Mouse (Mus musculus) CH12.LX (cell line): Measurements from ENCODE around the gene Gid4. TPM values are rescaled to one million over a fixed set of nuclear protein-coding genes. Genes with fewer than 3 reads are reported as not detected.

Experiments
- DNase-seq: peaks from one replicate; pipeline ENCODE4 v3.0.0-alpha.2; 2013; ENCODE audit errors: extremely low read depth
- H3K27ac ChIP-seq: 2 replicates; pipeline ENCODE4 v1.5.1; 2012; ENCODE audit warnings: low read depth, mild to moderate bottlenecking, control low read depth, moderate library complexity; ENCODE audit not compliant: insufficient read depth
- H3K27me3 ChIP-seq: replicated peaks from 2 replicates; pipeline ENCODE3; 2012; ENCODE audit warnings: inconsistent platforms
- H3K36me3 ChIP-seq, 2 experiments: replicated peaks in 1 of 2; 2 replicates each; pipeline versions ENCODE3 to v1.6.1; 2012; ENCODE audit warnings: inconsistent platforms in 1 of 2, low read length in 1 of 2, mild to moderate bottlenecking in 1 of 2, mixed read lengths in 1 of 2, moderate library complexity in 1 of 2; ENCODE audit not compliant: control insufficient read depth in 1 of 2, insufficient read depth in 1 of 2
- H3K4me1 ChIP-seq, 2 experiments: 2 replicates each; pipeline ENCODE4 v1.6.1; 2012; ENCODE audit warnings: inconsistent platforms in 1 of 2, moderate library complexity in 1 of 2; ENCODE audit not compliant: insufficient read depth in 2 of 2, control insufficient read depth in 1 of 2
- H3K4me2 ChIP-seq: 2 replicates; pipeline ENCODE4 v1.6.1; 2012; ENCODE audit warnings: low read depth, mild to moderate bottlenecking, control low read depth; ENCODE audit not compliant: poor library complexity, insufficient read depth, severe bottlenecking
- H3K4me3 ChIP-seq, 3 experiments: fragments of 150-350 bp in 1 of 3; sonication (generic) in 1 of 3; replicated peaks in 1 of 3; 2 replicates each; pipeline versions ENCODE3 to v1.5.1; 2011 to 2012; ENCODE audit warnings: low read depth in 2 of 3, low read length in 2 of 3, mild to moderate bottlenecking in 2 of 3, moderate library complexity in 2 of 3, control low read depth in 1 of 3, improper control_type of control experiment in 1 of 3, inconsistent platforms in 1 of 3, mixed read lengths in 1 of 3; ENCODE audit not compliant: poor library complexity in 1 of 3
- H3K79me2 ChIP-seq: replicated peaks from 2 replicates; pipeline ENCODE4 v1.6.1; 2012; ENCODE audit warnings: mild to moderate bottlenecking, moderate library complexity; ENCODE audit not compliant: control insufficient read depth, poor library complexity, insufficient read depth, severe bottlenecking; ENCODE audit errors: extremely low read depth
- H3K9ac ChIP-seq: 2 replicates; pipeline ENCODE4 v1.6.1; 2012; ENCODE audit warnings: low read depth, mild to moderate bottlenecking, control low read depth, moderate library complexity; ENCODE audit not compliant: insufficient read depth
- H3K9me3 ChIP-seq: replicated peaks from 2 replicates; pipeline ENCODE3; 2012; ENCODE audit warnings: low read length, inconsistent platforms, mixed read lengths
- BHLHE40 ChIP-seq: IDR thresholded peaks from 2 replicates; pipeline ENCODE4 v1.6.1; 2011; ENCODE audit warnings: mild to moderate bottlenecking, low read depth, low read length, improper control_type of control experiment
- CHD2 ChIP-seq: IDR thresholded peaks from 2 replicates; pipeline ENCODE4 v1.6.1; 2011; ENCODE audit warnings: low read length, improper control_type of control experiment
- ELF1 ChIP-seq: IDR thresholded peaks from 2 replicates; pipeline ENCODE4 v1.6.1; 2014; ENCODE audit warnings: low read depth, mild to moderate bottlenecking, inconsistent platforms, low read length, improper control_type of control experiment
- EP300 ChIP-seq: IDR thresholded peaks from 2 replicates; pipeline ENCODE4 v1.6.1; 2011; ENCODE audit warnings: low read length, improper control_type of control experiment
- HCFC1 ChIP-seq: IDR thresholded peaks from 2 replicates; pipeline ENCODE4 v1.6.1; 2012; ENCODE audit warnings: low read depth, mild to moderate bottlenecking, inconsistent platforms, low read length, improper control_type of control experiment
- JUN ChIP-seq: IDR thresholded peaks from 2 replicates; pipeline ENCODE4 v1.6.1; 2011; ENCODE audit warnings: low read depth, mild to moderate bottlenecking, low read length, improper control_type of control experiment, moderate library complexity; ENCODE audit not compliant: insufficient read depth
- KAT2A ChIP-seq: IDR thresholded peaks from 2 replicates; pipeline ENCODE4 v1.6.1; 2012; ENCODE audit warnings: low read length, improper control_type of control experiment, inconsistent platforms; ENCODE audit not compliant: insufficient replicate concordance
- MAZ ChIP-seq: IDR thresholded peaks from 2 replicates; pipeline ENCODE4 v1.6.1; 2012; ENCODE audit warnings: low read depth, mild to moderate bottlenecking, inconsistent platforms, low read length, improper control_type of control experiment, moderate library complexity
- MXI1 ChIP-seq: IDR thresholded peaks from 2 replicates; pipeline ENCODE4 v1.6.1; 2011; ENCODE audit warnings: mild to moderate bottlenecking, low read depth, low read length, improper control_type of control experiment
- MYC ChIP-seq: IDR thresholded peaks from 2 replicates; pipeline ENCODE4 v1.6.1; 2011; ENCODE audit warnings: low read depth, mild to moderate bottlenecking, improper control_type of control experiment, low read length
- NRF1 ChIP-seq: IDR thresholded peaks from 2 replicates; pipeline ENCODE4 v1.6.1; 2014; ENCODE audit warnings: low read depth, mild to moderate bottlenecking, inconsistent platforms, low read length, improper control_type of control experiment, moderate library complexity
- PAX5 ChIP-seq: IDR thresholded peaks from 2 replicates; pipeline ENCODE4 v1.6.1; 2012; ENCODE audit warnings: low read length, inconsistent platforms, mixed read lengths
- POLR2A ChIP-seq: IDR thresholded peaks from 2 replicates; pipeline ENCODE4 v1.6.1; 2011; ENCODE audit warnings: low read depth, mild to moderate bottlenecking, improper control_type of control experiment, low read length
- POLR2AphosphoS2 ChIP-seq: IDR thresholded peaks from 2 replicates; pipeline ENCODE4 v1.6.1; 2011; ENCODE audit warnings: low read depth, low read length, improper control_type of control experiment
- RAD21 ChIP-seq: IDR thresholded peaks from 2 replicates; pipeline ENCODE4 v1.6.1; 2011; ENCODE audit warnings: low read depth, mild to moderate bottlenecking, low read length, improper control_type of control experiment, moderate library complexity
- SMC3 ChIP-seq: IDR thresholded peaks from 2 replicates; pipeline ENCODE4 v1.6.1; 2011; ENCODE audit warnings: low read depth, low read length, improper control_type of control experiment
- TBP ChIP-seq: conservative IDR thresholded peaks from 2 replicates; pipeline ENCODE4 v1.6.1; 2011; ENCODE audit warnings: low read depth, low read length, improper control_type of control experiment
- TCF12 ChIP-seq: IDR thresholded peaks from 2 replicates; pipeline ENCODE4 v1.6.1; 2014; ENCODE audit warnings: low read depth, mild to moderate bottlenecking, inconsistent platforms, low read length, improper control_type of control experiment
- UBTF ChIP-seq: IDR thresholded peaks from 2 replicates; pipeline ENCODE4 v1.6.1; 2012; ENCODE audit warnings: low read depth, mild to moderate bottlenecking, inconsistent platforms, low read length, improper control_type of control experiment, moderate library complexity
- USF2 ChIP-seq: conservative IDR thresholded peaks from 2 replicates; pipeline ENCODE4 v1.6.1; 2011; ENCODE audit warnings: low read depth, low read length, improper control_type of control experiment
- ZC3H11A ChIP-seq: IDR thresholded peaks from 2 replicates; pipeline ENCODE4 v1.6.1; 2012; ENCODE audit warnings: low read depth, mild to moderate bottlenecking, inconsistent platforms, low read length, improper control_type of control experiment
- ZKSCAN1 ChIP-seq: IDR thresholded peaks from 2 replicates; pipeline ENCODE4 v1.6.1; 2012; ENCODE audit warnings: low read depth, inconsistent platforms, low read length, improper control_type of control experiment, borderline replicate concordance
- ZNF384 ChIP-seq: IDR thresholded peaks from 2 replicates; pipeline ENCODE4 v1.6.1; 2012; ENCODE audit warnings: low read depth, low read length, improper control_type of control experiment, inconsistent platforms
- dilution Hi-C: fragments of 300-500 bp; cut with MboI; formaldehyde crosslinking; loops from 2 replicates; pipeline ENCODE4 v1.14.3; 2020; ENCODE audit warnings: low sequenced_read_pairs; ENCODE audit not compliant: extremely low pct_unique_long_range_greater_than_20kb, extremely low pct_ligation_motif_present
- in situ Hi-C: fragments of 300-500 bp; cut with MboI; formaldehyde crosslinking; loops from 3 replicates; pipeline ENCODE4 v1.14.3; 2019; ENCODE audit warnings: low sequenced_read_pairs, low pct_ligation_motif_present, low pct_unique_long_range_greater_than_20kb, mixed read lengths
- polyA plus RNA-seq: library from polyadenylated mRNA; unstranded; fragments of >175 nt; gene quantifications from 2 replicates; pipeline ENCODE4 v1.2.1, GENCODE M21; 2012; ENCODE audit warnings: low read depth; ENCODE audit not compliant: insufficient read length
- total RNA-seq, 2 experiments: library from RNA; depleted of rRNA; stranded (reverse); fragments of 300-350 nt in 1 of 2; fragments of >200 nt in 1 of 2; gene quantifications; 2 replicates each; pipeline ENCODE4 v1.2.3; 2012 to 2014

Gid4 gene
- total and polyA plus RNA-seq, 3 experiments, result 17.0 to 23.4 (median 17.3) TPM

DNA sequence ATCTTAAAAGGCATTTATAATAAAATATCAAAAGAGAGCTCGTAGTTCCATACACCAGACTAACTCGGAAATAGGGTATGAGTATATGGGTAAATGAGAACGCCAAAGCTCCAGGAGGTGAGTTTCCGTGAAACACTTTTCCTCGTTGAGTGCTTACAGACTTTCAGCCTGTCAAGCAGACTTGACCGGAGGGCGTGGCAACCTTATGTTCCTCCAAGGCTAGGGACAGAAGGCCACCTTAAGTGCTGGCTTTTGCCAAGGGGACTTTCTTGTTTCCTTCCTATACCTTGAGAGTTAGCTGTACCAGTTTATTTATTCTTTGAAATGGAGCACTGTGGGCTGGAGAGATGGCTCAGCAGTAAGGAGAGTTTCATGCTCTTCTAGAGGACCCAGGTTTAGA, 23.2 kb downstream of the Gid4 start:
- no peaks in the 10 kb centered on the region for H3K9me3 ChIP-seq
- H3K4me1 ChIP-seq, result no peaks in the 10 kb centered on the region
- no peak overlapping the region for H3K9ac ChIP-seq
- H3K79me2 ChIP-seq, result no peaks in the 10 kb centered on the region
- TF ChIP-seq TCF12 (no peak), UBTF (no peak), JUN (no peak), TBP (no peak), HCFC1 (no peak), ZNF384 (no peak), ZC3H11A (no peak), NRF1 (no peak), POLR2AphosphoS2 (no peak), SMC3 (no peak), MYC (no peak)
- dilution Hi-C loops, result no loop called here
- H3K4me3 ChIP-seq, result no peak overlapping the region
- H3K4me2 ChIP-seq, result no peak overlapping the region
- in situ Hi-C loops, result no loop called here
- no peaks in the 10 kb centered on the region for H3K27me3 ChIP-seq
- H3K27ac ChIP-seq, result no peak overlapping the region
- H3K36me3 ChIP-seq, result peaks cover 58 to 86% of the 10 kb centered on the region in 2 experiments
- no peak for DNase-seq

DNA sequence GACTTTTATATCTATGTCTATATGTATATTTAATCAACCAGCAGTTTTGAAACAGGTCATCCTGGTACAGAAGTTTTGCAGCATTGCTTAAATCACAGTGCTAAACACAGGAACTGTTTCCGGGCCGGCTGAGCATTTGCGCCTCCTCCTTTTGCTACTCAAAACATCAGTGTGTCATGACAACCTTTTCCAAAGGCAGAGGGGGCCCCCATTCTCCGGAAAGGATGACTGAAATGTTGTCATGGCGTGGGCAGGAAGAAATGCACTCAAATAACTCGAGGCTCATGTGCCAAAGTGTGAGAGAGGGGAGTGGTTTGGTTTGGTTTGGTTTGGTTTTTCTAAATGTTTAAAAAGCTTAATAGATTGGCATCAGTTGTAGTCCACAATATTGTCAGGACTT, 26.0 kb downstream of the Gid4 start:
- H3K4me3 ChIP-seq, result no peak overlapping the region
- no peaks in the 10 kb centered on the region for H3K9me3 ChIP-seq
- TF ChIP-seq ELF1 (no peak), ZKSCAN1 (no peak), PAX5 (no peak), MAZ (no peak)
- no peak overlapping the region for H3K4me2 ChIP-seq
- dilution Hi-C loops, result no loop called here
- H3K9ac ChIP-seq, result no peak overlapping the region
- H3K36me3 ChIP-seq, result peaks cover 40 to 64% of the 10 kb centered on the region in 2 experiments
- H3K79me2 ChIP-seq, result no peaks in the 10 kb centered on the region
- in situ Hi-C loops, result no loop called here
- DNase-seq, result no peak
- H3K27me3 ChIP-seq, result no peaks in the 10 kb centered on the region
- no peaks in the 10 kb centered on the region for H3K4me1 ChIP-seq
- no peak overlapping the region for H3K27ac ChIP-seq

DNA sequence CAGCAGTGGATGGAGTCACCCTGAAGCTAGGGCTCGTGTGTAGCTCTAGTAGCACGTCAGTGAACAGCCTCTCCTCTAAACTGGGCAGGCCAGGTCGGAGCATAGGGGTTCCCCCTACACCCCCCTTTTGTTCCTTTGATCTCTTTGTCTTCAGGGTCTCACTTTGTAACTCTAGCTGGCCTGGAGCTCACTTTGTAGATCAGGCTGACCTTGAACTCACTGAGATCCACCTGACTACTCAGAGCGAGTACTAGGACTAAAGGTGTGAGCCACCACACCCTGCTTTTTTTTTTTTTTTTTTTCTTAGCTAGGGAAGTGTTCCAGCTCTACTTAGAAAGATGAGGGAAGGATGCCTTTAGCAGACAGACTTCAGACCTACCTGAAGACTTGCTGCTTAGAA, 27.1 kb downstream of the Gid4 start:
- dilution Hi-C loops, result no loop called here
- Histone ChIP-seq H3K27me3 (no peaks in the 10 kb centered on the region), H3K36me3 (peaks cover 31 to 53% of the 10 kb centered on the region in 2 experiments)

More for the DNA sequence above, 27.1 kb downstream of the Gid4 start:
- in situ Hi-C loops, result no loop called here
- H3K4me1 ChIP-seq, result no peaks in the 10 kb centered on the region
- no peak for DNase-seq
- no peak for TF ChIP-seq CHD2
- TF ChIP-seq MXI1, result no peak
- no peak for TF ChIP-seq TCF12
- TF ChIP-seq POLR2A, result no peak
- TF ChIP-seq ZC3H11A, result no peak
- no peak for TF ChIP-seq KAT2A
- no peak for TF ChIP-seq EP300
- TF ChIP-seq USF2, result no peak
- TF ChIP-seq RAD21, result no peak
- no peak for TF ChIP-seq BHLHE40
- TF ChIP-seq UBTF, result no peak
- no peaks in the 10 kb centered on the region for H3K9me3 ChIP-seq
- no peaks in the 10 kb centered on the region for H3K79me2 ChIP-seq
- no peak overlapping the region for H3K9ac ChIP-seq
- H3K4me3 ChIP-seq, result no peak overlapping the region
- H3K4me2 ChIP-seq, result no peak overlapping the region
- H3K27ac ChIP-seq, result no peak overlapping the region
